ENCODE assay signal across 17 mouse cellular contexts in the genomic region with DNA sequence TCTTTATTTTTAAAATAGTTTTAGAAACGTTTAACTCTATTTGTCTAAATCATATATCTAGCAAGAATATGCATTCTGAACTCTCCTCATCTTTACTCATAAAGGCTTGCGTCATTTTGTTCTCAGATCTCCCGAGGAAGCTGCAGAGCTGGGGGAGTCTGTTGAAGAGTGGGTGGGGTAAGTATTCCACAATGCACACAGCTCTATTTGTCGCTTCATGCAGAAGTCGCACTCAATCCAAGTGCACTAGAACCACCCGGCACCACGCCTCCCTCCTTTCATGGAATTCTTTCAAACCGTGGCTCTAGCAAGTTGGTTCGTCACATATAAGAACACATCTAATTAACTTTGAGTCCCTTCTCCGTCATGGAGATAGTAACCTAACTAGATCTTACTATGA. TPM values are rescaled to one million over a fixed set of nuclear protein-coding genes. Genes with fewer than 3 reads are reported as not detected.
DNase-seq lines count a peak whose midpoint lies in the region.
"Had no signal": no experiment of that assay in that cellular context is flagged by ENCODE, and none has a peak within 500 bp of the region (broad histone marks: within the 10 kb centered on the region; RNA-seq: fewer than 3 reads in every experiment).

No protein-coding gene starts in this region.

- DNase-seq in left cerebral cortex, adult 18-20 months (ENCODE audit: low spot score in 2 of 2), result peak; percentile 25 to 55
- DNase-seq in left cerebral cortex, postnatal 4 days, result no peak
- peak; percentile 23 to 64 for DNase-seq in right cerebral cortex, postnatal 36 days (ENCODE audit: low spot score in 2 of 2)
- no peak for DNase-seq in right cerebral cortex, postnatal 10 days (ENCODE audit: low spot score in 2 of 2)
- peak; percentile 81 for DNase-seq in induced T-regulatory cell, adult 2 months (ENCODE audit: low read depth)
- DNase-seq in kidney, adult 8-10 months, result no peak
- DNase-seq in heart, adult 8-10 months (ENCODE audit: low spot score), result no peak
- DNase-seq: adrenal gland, adult 2 months; cerebellum, adult 11-12 months; cerebellum, postnatal 10 days; forebrain, postnatal 0 days; gastrocnemius, postnatal 14 days; heart, adult 18-20 months; kidney, adult 18-20 months; layer of hippocampus, adult 9-11 months; right cerebral cortex, postnatal 14 days; thymus, postnatal 4 days had no signal

- intact Hi-C loops in left cerebral cortex, postnatal 4 days (cut with DNase I), result no loop called here

RNA-seq across cellular contexts. Expression of a gene that starts 45.8 kb away (rescaled TPM):
- 1 to 10 TPM; 4.8 to 5.0 TPM for total RNA-seq in left cerebral cortex, adult 18-20 months (2021)
- 1 to 10 TPM; 5.0 to 5.8 TPM for total RNA-seq in left cerebral cortex, postnatal 4 days (2021)
- total RNA-seq in heart, adult 8-10 months (2022), result 1 to 10 TPM; 5.4 to 6.2 (median 5.8) TPM

RNA-seq across cellular contexts. Expression of a gene that starts 46.0 kb away (rescaled TPM):
- 10 to 100 TPM; 35.5 to 36.7 TPM for total RNA-seq in left cerebral cortex, adult 18-20 months (2021)
- 10 to 100 TPM; 45.5 to 48.7 TPM for total RNA-seq in left cerebral cortex, postnatal 4 days (2021)
- 10 to 100 TPM; 16.5 to 24.5 (median 23.9) TPM for total RNA-seq in heart, adult 8-10 months (2022)

Comparison
In these comparisons a context has a peak if more than half of its experiments do, and no peak if none do; other contexts are left out.
1. DNase-seq: peak in left cerebral cortex, adult 18-20 months (2 of 2), right cerebral cortex, postnatal 36 days (2 of 2) and induced T-regulatory cell, adult 2 months (single experiment); none in left cerebral cortex, postnatal 4 days (single experiment), right cerebral cortex, postnatal 10 days (0 of 2), kidney, adult 8-10 months (0 of 2) and heart, adult 8-10 months (single experiment).